Mouse (Mus musculus): ENCODE results near the gene Gadd45a.

GRCm38 (mm10) chr6:67036356-67036811, 873 bp downstream of the Gadd45a start:
- TF ChIP-seq TAL1 (IDR thresholded peaks at IDR 0.05; ENCODE audit: low read length) (no peak), GATA1 (IDR thresholded peaks at IDR 0.05; ENCODE audit: low read length) (no peak)
